Mouse (Mus musculus): ENCODE measurements around the gene Acsl1. TPM values are rescaled to one million over a fixed set of nuclear protein-coding genes. Genes with fewer than 3 reads are reported as not detected.

The Acsl1 gene
- total RNA-seq, 2 experiments from 2014 or later = 45.7 to 48.2 TPM

DNA sequence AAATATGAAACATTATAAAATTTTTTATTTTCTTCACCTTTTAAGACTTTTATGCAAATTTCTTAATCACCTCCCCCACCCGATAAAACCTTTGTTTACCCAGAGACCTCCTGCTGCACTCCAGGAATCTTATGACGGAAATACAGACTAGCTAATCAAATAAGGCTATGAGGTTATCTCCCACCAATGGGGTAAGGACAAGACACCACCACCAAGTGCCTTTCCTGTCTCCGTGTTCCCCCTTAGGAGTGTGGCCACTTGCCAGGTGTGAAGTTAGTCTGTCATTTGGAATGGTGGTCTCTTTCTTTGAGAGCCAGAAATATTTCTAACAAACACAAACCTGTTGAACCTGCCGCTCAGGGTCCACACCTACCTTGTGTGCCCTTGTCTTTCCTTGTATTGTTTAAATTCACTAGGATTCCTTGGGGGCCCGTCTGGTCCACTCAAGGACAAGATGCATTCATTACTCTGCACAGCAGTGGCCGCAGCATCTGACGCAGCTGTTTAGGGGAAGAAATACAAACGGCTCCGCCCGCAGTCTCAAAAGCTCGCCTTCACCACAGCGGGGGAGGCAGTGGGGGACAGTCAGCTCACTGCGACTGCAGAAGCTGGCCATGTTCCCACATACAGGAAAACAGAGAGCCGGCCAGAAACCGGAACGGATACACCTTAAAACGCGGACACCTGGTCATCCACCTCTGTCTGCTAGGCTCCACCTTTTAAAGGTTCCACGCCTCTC lies 31.7 kb downstream of the Acsl1 start:
- DNase-seq (ENCODE audit: extremely low spot score in 1 of 2, low spot score in 1 of 2) = no peak

DNA sequence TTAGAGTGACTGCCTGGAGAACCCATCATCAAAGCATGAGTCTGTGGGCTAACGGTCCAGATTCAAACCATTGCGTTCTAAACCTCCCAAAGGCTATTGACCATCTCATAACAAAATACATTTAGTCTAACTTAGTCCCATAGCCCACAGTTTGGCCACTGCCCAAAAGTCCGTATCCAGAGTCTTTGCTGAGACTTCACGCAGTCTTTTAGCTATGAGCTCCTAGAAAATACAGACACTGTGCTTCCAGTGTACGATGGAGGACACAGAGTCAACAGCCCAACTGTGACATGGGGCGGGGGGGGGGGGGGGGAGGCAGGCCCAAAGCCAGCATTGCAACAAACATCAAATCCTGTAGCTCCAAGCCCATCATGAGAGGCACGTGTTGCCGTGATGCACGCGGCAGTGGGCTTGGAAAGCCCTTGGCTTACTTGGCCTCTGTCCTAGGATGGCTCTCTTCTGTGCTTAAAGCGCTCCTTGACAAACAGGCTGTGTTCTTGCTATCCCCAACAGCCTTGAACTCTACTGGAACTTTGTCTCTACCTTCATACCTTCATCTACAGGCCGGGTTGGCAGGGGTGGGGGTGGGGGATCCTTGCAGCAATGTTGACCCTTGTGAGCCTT lies 32.3 kb downstream of the Acsl1 start:
- no peak for DNase-seq (ENCODE audit: extremely low spot score in 1 of 2, low spot score in 1 of 2)

- DNase-seq (ENCODE audit: extremely low spot score in 1 of 2, low spot score in 1 of 2) = no peak
These were observed 33.4 kb downstream of the Acsl1 start for GRCm38 (mm10) chr8:46504196-46504595.

DNA sequence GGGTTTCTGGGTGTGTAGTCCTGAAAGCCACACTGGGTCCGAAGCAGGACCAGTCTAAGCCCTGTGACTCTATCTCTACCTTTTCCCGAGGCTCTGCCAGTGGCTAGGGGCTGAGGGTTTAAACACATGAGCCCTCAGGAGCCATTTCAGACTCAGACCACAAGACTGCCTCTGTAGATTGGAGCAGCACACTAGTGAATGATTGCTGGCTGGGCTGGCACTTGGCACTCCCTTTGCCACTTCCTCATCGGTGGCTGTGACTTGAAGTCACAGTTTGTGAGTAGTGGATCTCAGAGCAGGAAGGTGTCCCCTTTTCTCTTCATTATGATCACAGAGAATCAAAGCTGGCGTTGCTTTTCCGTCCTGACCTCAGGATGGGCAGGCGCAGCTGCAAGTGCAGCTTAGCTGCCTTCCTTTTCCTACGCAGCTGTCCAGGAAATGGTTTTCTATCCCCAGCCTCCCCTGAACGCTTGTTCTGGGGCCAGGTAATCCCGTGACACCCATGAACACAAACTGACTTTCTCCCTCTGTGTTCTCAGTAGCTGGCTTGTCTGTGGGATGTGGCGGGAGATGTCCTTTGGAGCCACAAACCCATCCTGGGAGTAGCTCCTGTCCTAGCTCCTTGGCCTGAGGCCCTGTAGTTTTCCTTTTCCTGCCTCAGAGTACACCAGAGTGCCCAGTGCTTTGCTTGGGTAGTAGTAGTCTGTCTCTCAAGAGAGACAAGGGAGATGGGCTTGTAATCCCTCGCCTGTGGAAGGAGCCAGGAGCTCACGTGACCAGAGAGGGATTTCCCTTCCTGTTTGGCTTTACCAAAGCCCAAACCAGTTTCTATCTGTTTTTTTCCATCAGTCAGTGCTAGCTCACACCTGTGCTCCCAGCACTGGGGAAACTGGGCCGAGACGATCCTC lies 37.9 kb downstream of the Acsl1 start:
- DNase-seq (ENCODE audit: extremely low spot score in 1 of 2, low spot score in 1 of 2) = no peak

DNA sequence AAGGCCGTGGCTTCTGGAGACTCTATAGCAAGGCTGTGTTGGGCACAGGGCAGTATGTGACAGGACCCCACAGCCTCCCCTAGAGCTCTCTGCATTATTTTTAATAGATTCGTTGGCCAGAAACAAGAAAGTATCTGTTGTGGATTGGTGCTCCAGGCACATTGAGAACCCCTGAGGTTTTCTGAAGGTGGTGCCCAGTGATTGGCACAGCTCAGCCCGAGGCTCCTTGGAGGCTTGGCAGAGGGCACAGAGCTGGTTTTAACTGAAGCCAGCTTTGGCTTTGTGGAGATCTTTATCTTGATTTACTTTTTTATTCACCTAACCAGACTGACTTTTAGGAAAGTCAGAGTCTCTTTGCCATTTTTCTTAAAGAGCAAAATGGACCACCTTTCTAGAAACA lies 38.6 kb downstream of the Acsl1 start:
- DNase-seq (ENCODE audit: extremely low spot score in 1 of 2, low spot score in 1 of 2) = no peak

GRCm38 (mm10) chr8:46511336-46511735 lies 40.5 kb downstream of the Acsl1 start:
- no peak for DNase-seq (ENCODE audit: extremely low spot score in 1 of 2, low spot score in 1 of 2)

DNA sequence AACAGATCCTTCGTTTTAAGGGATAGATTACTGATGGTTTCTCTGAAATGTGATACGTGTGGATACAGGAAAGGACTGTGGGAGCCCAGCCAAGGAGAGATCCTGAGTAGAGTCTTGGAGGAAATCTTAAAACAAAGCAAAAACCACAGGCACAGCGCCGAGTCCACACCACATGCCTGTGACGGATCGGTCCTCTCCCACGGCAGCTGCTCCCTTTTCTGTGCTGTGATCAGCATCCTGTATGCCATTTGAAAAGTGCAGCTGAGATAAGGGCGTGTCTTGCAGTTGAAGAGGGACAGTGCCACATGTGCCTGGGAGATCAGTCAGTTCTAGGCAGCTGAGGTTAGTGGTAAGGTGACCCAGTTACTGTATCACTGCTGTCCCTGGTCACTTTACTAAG lies 41.7 kb downstream of the Acsl1 start:
- DNase-seq (ENCODE audit: extremely low spot score in 1 of 2, low spot score in 1 of 2) = no peak

DNA sequence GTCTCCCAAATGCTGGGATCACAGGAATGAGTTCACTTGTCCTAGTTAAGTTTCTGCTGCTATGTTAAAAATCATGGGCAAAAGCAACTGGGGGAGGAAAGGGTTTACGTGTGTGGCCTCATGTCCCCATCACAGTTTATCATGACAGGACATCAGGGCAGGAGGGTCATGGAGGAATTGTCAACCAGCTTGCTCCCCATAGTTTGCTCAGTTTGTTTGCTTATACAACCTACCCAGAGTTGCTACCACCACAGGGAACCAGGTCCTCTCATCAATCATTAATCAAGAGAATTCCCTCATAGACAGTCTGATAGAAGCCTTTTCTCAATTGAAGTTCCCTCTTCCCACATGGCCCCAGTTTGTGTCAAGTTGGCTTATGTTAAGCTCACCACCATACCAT lies 43.2 kb downstream of the Acsl1 start:
- DNase-seq (ENCODE audit: extremely low spot score in 1 of 2, low spot score in 1 of 2) = no peak

DNA sequence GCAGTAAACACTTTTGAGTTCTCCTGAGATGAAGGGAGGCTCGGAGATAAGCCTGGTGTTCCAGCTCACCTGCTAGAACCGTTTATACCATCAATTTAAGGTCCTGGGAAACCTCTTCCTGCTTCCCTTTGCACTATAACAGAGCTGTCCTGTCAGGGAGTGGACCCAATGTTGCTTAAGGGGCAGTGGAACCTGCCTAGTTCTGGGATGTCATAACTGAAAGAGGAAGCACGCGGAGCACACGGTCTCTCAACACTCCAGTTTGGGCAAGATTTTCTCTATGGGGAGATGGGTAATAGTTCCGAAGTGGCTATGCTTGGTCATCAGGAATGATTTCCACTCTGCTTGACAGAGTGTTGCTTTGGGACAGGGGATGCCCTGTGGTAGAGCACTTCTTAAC lies 49.8 kb downstream of the Acsl1 start:
- no peak for DNase-seq (ENCODE audit: extremely low spot score in 1 of 2, low spot score in 1 of 2)

DNA sequence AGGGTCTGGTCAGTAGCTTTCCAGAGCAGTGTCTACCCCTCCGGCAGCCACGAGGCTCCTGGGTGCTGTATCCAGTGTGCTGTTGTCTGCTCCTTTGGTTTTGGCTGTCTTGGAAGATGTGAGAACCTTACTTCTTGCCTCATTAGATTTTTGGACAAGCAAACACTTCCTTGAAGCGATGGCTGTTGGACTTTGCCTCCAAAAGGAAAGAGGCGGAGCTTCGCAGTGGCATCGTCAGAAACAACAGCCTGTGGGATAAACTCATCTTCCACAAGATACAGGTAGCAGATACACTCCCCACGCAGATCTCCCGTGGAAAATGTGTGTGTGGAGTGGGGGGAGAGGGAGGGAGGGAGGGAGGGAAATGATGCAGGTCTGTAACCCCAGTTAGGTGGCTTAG lies 55.3 kb downstream of the Acsl1 start:
- no peak for DNase-seq (ENCODE audit: extremely low spot score in 1 of 2, low spot score in 1 of 2)

DNA sequence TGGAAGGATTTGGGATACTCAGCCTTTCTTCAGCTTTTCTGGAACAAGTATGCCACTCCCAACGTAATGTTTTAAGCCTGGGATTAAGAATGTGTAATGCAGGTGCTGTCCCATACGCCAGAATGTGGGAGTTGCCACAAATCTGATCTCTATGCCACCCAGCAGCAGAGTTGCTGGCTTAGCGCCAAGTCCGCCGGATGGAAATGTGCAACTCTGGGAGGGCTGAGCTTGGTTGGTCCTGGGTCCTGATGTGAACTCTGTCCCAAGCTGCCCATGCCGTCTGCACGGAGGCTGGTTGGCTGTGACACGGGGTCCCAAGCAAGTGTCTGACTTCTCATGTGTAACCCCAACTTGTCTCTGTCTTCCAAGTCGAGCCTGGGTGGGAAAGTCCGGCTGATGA lies 56.0 kb downstream of the Acsl1 start:
- DNase-seq (ENCODE audit: extremely low spot score in 1 of 2, low spot score in 1 of 2) = peak in 1 of 2 experiments; percentile 8

- DNase-seq (ENCODE audit: extremely low spot score in 1 of 2, low spot score in 1 of 2) = no peak
These were observed 58.7 kb downstream of the Acsl1 start for GRCm38 (mm10) chr8:46529508-46529907.

GRCm38 (mm10) chr8:46530541-46530940 lies 59.7 kb downstream of the Acsl1 start:
- no peak for DNase-seq (ENCODE audit: extremely low spot score in 1 of 2, low spot score in 1 of 2)

GRCm38 (mm10) chr8:46533926-46534325 lies 63.1 kb downstream of the Acsl1 start:
- no peak for DNase-seq (ENCODE audit: extremely low spot score in 1 of 2, low spot score in 1 of 2)

- peak in 1 of 2 experiments; percentile 21 for DNase-seq (ENCODE audit: extremely low spot score in 1 of 2, low spot score in 1 of 2)
These were observed 68.9 kb downstream of the Acsl1 start for GRCm38 (mm10) chr8:46539701-46540100.

DNA sequence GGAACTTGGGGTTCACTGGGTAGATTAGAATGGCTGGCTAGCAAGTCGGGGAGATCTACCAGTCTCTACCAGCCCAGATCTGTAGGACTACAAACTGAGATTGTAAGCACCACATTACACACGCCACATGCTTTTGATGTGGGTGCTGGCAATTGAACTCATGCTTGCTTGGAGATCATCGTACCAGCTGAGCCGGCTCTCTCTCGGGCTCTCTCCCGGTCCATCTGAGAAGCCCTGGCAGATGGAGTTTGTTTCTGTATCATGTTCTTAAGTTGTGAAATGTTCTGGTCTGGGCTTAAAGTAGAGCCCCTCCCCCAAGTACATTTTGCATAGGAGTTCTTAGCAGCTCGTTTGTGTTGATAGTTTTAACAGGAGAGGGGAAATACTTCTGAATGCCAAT lies 72.4 kb downstream of the Acsl1 start:
- DNase-seq (ENCODE audit: extremely low spot score in 1 of 2, low spot score in 1 of 2) = no peak

DNA sequence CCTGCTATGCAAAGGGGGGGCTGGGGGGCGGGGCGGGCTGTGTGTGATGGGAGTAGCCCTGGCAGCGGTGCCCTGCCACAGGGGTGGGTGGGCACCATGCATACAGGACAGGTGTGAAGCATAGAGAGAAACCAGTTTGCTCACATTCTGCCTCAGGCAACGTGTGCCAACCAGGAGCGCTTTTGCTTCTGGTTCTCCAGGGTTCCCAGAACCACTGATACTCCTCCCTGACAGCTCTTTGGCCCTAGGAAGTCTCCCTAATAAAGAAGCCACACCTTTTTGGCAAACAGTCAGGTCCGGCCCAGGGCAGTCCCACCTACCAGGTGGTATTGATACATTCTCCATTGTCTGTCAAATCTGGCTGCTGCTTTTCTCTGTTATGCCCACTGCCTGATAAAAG lies 72.8 kb downstream of the Acsl1 start:
- DNase-seq (ENCODE audit: extremely low spot score in 1 of 2, low spot score in 1 of 2) = no peak

DNA sequence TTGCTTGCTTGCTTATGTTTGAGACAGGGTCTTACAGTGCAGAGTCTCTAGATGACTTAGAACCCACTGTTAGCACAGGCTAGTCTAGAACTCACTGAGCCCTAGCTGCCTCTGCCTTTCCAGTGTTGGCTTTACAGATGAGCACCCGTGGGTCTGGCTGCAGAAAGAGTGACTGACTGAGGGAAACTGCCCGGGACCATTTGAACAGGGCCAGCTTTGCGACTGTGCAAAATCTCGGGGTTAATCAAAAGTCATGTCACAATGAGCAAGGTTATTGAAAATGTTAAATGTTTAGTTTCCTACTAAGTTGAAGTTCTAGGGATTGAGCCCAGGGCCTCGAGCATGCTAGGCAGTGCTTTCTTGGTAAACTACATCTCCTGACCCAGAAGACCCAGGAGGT lies 75.0 kb downstream of the Acsl1 start:
- no peak for DNase-seq (ENCODE audit: extremely low spot score in 1 of 2, low spot score in 1 of 2)

GRCm38 (mm10) chr8:46546431-46547176 lies 75.8 kb downstream of the Acsl1 start:
- no peak for DNase-seq (ENCODE audit: extremely low spot score in 1 of 2, low spot score in 1 of 2)

GRCm38 (mm10) chr8:46547245-46547644 lies 76.4 kb downstream of the Acsl1 start:
- no peak for DNase-seq (ENCODE audit: extremely low spot score in 1 of 2, low spot score in 1 of 2)

DNA sequence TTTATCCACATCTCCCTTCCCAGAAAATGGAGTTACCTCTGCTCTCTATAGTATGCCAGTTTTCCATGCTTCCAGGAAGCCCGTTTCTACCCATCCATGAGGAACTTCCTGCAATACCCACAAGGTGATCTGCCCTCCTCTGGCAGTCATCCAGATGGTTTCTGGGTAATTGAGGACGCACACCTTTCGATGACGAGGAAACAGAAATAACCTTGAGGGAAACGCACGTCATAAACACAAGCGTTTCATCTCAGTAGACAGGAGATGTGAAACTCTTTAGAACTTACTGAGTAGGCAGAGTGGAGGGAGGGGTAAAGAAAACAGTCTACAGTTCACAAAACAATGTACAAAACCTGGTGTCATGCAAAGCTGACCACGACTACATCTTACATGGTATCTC lies 79.2 kb downstream of the Acsl1 start:
- no peak for DNase-seq (ENCODE audit: extremely low spot score in 1 of 2, low spot score in 1 of 2)
